Mouse (Mus musculus): Measurements from ENCODE around the gene Zfp746. TPM values are rescaled to one million over a fixed set of nuclear protein-coding genes. Genes with fewer than 3 reads are reported as not detected.

Zfp746 gene
- total RNA-seq, 2 experiments from 2014 or later, result 31.7 to 37.8 TPM

- peak in 1 of 2 experiments; percentile 32 for DNase-seq (ENCODE audit: low spot score in 2 of 2)
These were observed 38.7 kb downstream of the Zfp746 start for GRCm38 (mm10) chr6:48047450-48048351.

GRCm38 (mm10) chr6:48047114-48047449 is 39.3 kb downstream of the Zfp746 start:
- DNase-seq (ENCODE audit: low spot score in 2 of 2), result no peak

- no peak for DNase-seq (ENCODE audit: low spot score in 2 of 2)
These were observed 53.7 kb downstream of the Zfp746 start for GRCm38 (mm10) chr6:48032661-48033060.

- DNase-seq (ENCODE audit: low spot score in 2 of 2), result no peak
These were observed 60.3 kb downstream of the Zfp746 start for GRCm38 (mm10) chr6:48025905-48026660.

- no peak for DNase-seq (ENCODE audit: low spot score in 2 of 2)
These were observed 61.4 kb downstream of the Zfp746 start for GRCm38 (mm10) chr6:48024994-48025345.

GRCm38 (mm10) chr6:48024330-48024993 is 61.9 kb downstream of the Zfp746 start:
- no peak for DNase-seq (ENCODE audit: low spot score in 2 of 2)

- no peak for DNase-seq (ENCODE audit: low spot score in 2 of 2)
These were observed 63.7 kb downstream of the Zfp746 start for GRCm38 (mm10) chr6:48022672-48023071.

GRCm38 (mm10) chr6:48021678-48022077 is 64.7 kb downstream of the Zfp746 start:
- DNase-seq (ENCODE audit: low spot score in 2 of 2), result no peak

GRCm38 (mm10) chr6:48020006-48020405 is 66.4 kb downstream of the Zfp746 start:
- no peak for DNase-seq (ENCODE audit: low spot score in 2 of 2)

GRCm38 (mm10) chr6:48016841-48017240 is 69.6 kb downstream of the Zfp746 start:
- no peak for DNase-seq (ENCODE audit: low spot score in 2 of 2)

GRCm38 (mm10) chr6:48016090-48016521 is 70.3 kb downstream of the Zfp746 start:
- peak; percentile 43 to 51 for DNase-seq (ENCODE audit: low spot score in 2 of 2)

Small RNA genes lying within 50 kb of the gene (microRNA-seq; reads per million reads assigned to microRNA genes)
- gene Gm24563, result not detected

Other genes starting within 250 kb of the Zfp746 start
- gene Zfp282, start 209.4 kb downstream of the Zfp746 start, total RNA-seq (2021), result 10 to 100 TPM; 19.7 to 19.8 TPM
- gene Zfp212, start 166.1 kb downstream of the Zfp746 start, total RNA-seq (2021), result 10 to 100 TPM; 26.6 to 26.8 TPM
- gene Zfp956, start 133.2 kb downstream of the Zfp746 start, total RNA-seq (2021), result 10 to 100 TPM; 16.3 to 19.0 TPM
- gene Zfp777, start 37.7 kb downstream of the Zfp746 start, total RNA-seq (2021), result 10 to 100 TPM; 43.3 to 44.0 TPM